Mouse (Mus musculus) T-helper 17 cell (primary cell): ENCODE results near the gene Bcl6b.

ENCODE experiments used
- in situ Hi-C, 2 experiments: fragments of 300-600 bp; cut with MboI, MseI; formaldehyde crosslinking; loops; 1 replicate in 1 of 2; 2 replicates in 1 of 2; pipeline ENCODE4 v1.15.1; 2025; ENCODE audit warnings: high pct_unique_total_duplicates in 2 of 2

Bcl6b gene

GRCm38 (mm10) chr11:70229260-70230010 is at the start of gene Bcl6b:
Gene Bcl6b, minus strand, starts transcription at chr11:70229798.
- in situ Hi-C loops, result no loop called here

GRCm38 (mm10) chr11:70278961-70279360 is 49.4 kb upstream of the Bcl6b start:
- in situ Hi-C loops, result no loop called here

- in situ Hi-C loops, result no loop called here
Observed at GRCm38 (mm10) chr11:70271641-70272040, 42.0 kb upstream of the Bcl6b start.

GRCm38 (mm10) chr11:70266405-70266804 is 36.8 kb upstream of the Bcl6b start:
- in situ Hi-C loops, result no loop called here

- in situ Hi-C loops, result no loop called here
Observed at GRCm38 (mm10) chr11:70265819-70266218, 36.2 kb upstream of the Bcl6b start.

- in situ Hi-C loops, result no loop called here
Observed at GRCm38 (mm10) chr11:70265252-70265651, 35.7 kb upstream of the Bcl6b start.

- in situ Hi-C loops, result no loop called here
Observed at GRCm38 (mm10) chr11:70259035-70259434, 29.4 kb upstream of the Bcl6b start.

GRCm38 (mm10) chr11:70254931-70255531 is 25.4 kb upstream of the Bcl6b start, which contains the start of gene Alox12:
Gene Alox12, minus strand, starts transcription at chr11:70255353.
- in situ Hi-C loops, result loop anchor here in 1 of 2 experiments (5.0 kb wide), 1 partner anchor 62 kb away; no protein-coding TSS in a partner anchor

GRCm38 (mm10) chr11:70254337-70254736 is 24.7 kb upstream of the Bcl6b start:
- in situ Hi-C loops, result loop anchor here in 1 of 2 experiments (5.0 kb wide), 1 partner anchor 63 kb away; no protein-coding TSS in a partner anchor

- in situ Hi-C loops, result loop anchor here in 1 of 2 experiments (5.0 kb wide), 1 partner anchor 65 kb away; no protein-coding TSS in a partner anchor
Observed at GRCm38 (mm10) chr11:70251853-70252252, 22.3 kb upstream of the Bcl6b start.

- in situ Hi-C loops, result loop anchor here in 1 of 2 experiments (5.0 kb wide), 1 partner anchor 67 kb away; no protein-coding TSS in a partner anchor
Observed at GRCm38 (mm10) chr11:70250150-70250549, 20.6 kb upstream of the Bcl6b start.

- in situ Hi-C loops, result no loop called here
Observed at GRCm38 (mm10) chr11:70247136-70247845, 17.7 kb upstream of the Bcl6b start.

- in situ Hi-C loops, result no loop called here
Observed at GRCm38 (mm10) chr11:70242591-70242990, 13.0 kb upstream of the Bcl6b start.

- in situ Hi-C loops, result no loop called here
Observed at GRCm38 (mm10) chr11:70239541-70240279, 10.1 kb upstream of the Bcl6b start, which contains the start of the genes Gm21988 and Rnasek. Gene Gm21988, minus strand, starts transcription at chr11:70239830. Gene Rnasek, minus strand, starts transcription at chr11:70239842.

- in situ Hi-C loops, result no loop called here
Observed at GRCm38 (mm10) chr11:70238591-70239440, 9.2 kb upstream of the Bcl6b start.

- in situ Hi-C loops, result no loop called here
Observed at GRCm38 (mm10) chr11:70237457-70238167, 8.0 kb upstream of the Bcl6b start, which contains the start of gene 0610010K14Rik. Gene 0610010K14Rik, minus strand, starts transcription at chr11:70237914.

GRCm38 (mm10) chr11:70236717-70237116 is 7.1 kb upstream of the Bcl6b start:
- in situ Hi-C loops, result no loop called here

- in situ Hi-C loops, result no loop called here
Observed at GRCm38 (mm10) chr11:70235254-70235900, 5.8 kb upstream of the Bcl6b start.

- in situ Hi-C loops, result no loop called here
Observed at GRCm38 (mm10) chr11:70234497-70234896, 4.9 kb upstream of the Bcl6b start.
